Mouse (Mus musculus) stomach, postnatal 0 days (tissue): ENCODE measurements around the gene Pou3f3. TPM values are rescaled to one million over a fixed set of nuclear protein-coding genes. Genes with fewer than 3 reads are reported as not detected.

Source experiments
- ATAC-seq: fragments of 200-750 bp; cut with Nextera tagmentation; 2 replicates; pipeline ENCODE4 v1.8.0; 2017; ENCODE audit not compliant: low FRiP score, low TSS enrichment
- DNase-seq: peaks from one replicate; pipeline ENCODE4 v3.0.0-alpha.2; 2016; ENCODE audit warnings: low spot score
- H3K27ac ChIP-seq: fragments of 300-500 bp; sonication (generic); replicated peaks from 2 replicates; pipeline ENCODE4 v1.5.1; 2014; ENCODE audit warnings: mild to moderate bottlenecking, control low read depth
- H3K27me3 ChIP-seq: fragments of 300-500 bp; sonication (generic); 2 replicates; pipeline ENCODE4 v1.6.1; 2014; ENCODE audit warnings: low read length; ENCODE audit not compliant: control insufficient read depth, insufficient read depth
- H3K36me3 ChIP-seq: fragments of 300-500 bp; sonication (generic); 2 replicates; pipeline ENCODE4 v1.6.1; 2014; ENCODE audit warnings: low read length, mixed read lengths; ENCODE audit not compliant: control insufficient read depth, insufficient read depth
- H3K4me1 ChIP-seq: fragments of 300-500 bp; sonication (generic); replicated peaks from 2 replicates; pipeline ENCODE4 v1.6.1; 2014; ENCODE audit warnings: antibody characterized with exemption; ENCODE audit not compliant: control insufficient read depth, insufficient read depth
- H3K4me2 ChIP-seq: fragments of 300-500 bp; sonication (generic); replicated peaks from 2 replicates; pipeline ENCODE4 v1.6.1; 2014; ENCODE audit warnings: low read depth, mild to moderate bottlenecking, control low read depth, moderate library complexity
- H3K4me3 ChIP-seq: fragments of 300-500 bp; sonication (generic); 2 replicates; pipeline ENCODE4 v1.5.1; 2014; ENCODE audit warnings: low read depth, low read length, control low read depth
- H3K9ac ChIP-seq: fragments of 300-500 bp; sonication (generic); 2 replicates; pipeline ENCODE4 v1.6.1; 2014; ENCODE audit warnings: mild to moderate bottlenecking, low read length, control low read depth, mixed read lengths
- H3K9me3 ChIP-seq: fragments of 300-500 bp; sonication (generic); 2 replicates; pipeline ENCODE4 v1.6.1; 2016; ENCODE audit warnings: low read length; ENCODE audit not compliant: control insufficient read depth
- CTCF ChIP-seq: IDR thresholded peaks from 2 replicates; pipeline ENCODE4 v1.5.1; 2016; ENCODE audit warnings: antibody characterized with exemption, low read depth, mild to moderate bottlenecking, moderate library complexity
- EP300 ChIP-seq: optimal IDR thresholded peaks from 2 replicates; pipeline ENCODE3; 2016; ENCODE audit warnings: antibody characterized with exemption
- WGBS: fragments of 180-500 bp; shearing (Covaris S2); extraction: QIAGEN DNeasy Blood & Tissue Kit; methylation state at CpG from one replicate; pipeline ENCODE4 v1.1.7; 2014; 5-methylcytosine and 5-hydroxymethylcytosine counted together
- polyA plus RNA-seq: library from polyadenylated mRNA; unstranded; fragments of >200 nt; fragmentation: Nextera tagmentation; extraction: Ambion mirVana; gene quantifications from 2 replicates; pipeline ENCODE4 v1.2.1, GENCODE M21; 2015

The Pou3f3 gene
- polyA plus RNA-seq, 1 experiment from 2014 or later: not detected

DNA sequence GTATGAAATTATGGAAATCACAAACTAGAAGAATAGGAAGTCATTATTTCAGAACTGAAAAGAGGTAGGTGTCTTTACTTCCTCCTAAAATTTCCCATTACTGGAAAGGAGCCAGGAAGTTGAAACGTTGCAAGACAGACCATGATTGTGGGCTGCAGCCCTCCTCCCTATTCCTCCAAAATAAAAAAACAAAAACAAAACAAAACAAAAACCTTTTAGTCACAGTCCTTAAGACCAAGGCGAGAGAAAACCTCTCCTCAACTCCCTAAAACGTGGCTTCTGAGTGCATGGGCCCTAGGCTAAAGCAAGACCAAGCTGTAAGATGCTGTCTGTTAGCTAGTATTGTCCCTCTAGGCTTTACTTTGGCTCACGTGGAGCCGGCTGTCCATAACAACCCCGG, 11.7 kb upstream of the Pou3f3 start:
- Histone ChIP-seq H3K27ac (no peak overlapping the region), H3K4me1 (no peaks in the 10 kb centered on the region), H3K27me3 (peaks cover 26% of the 10 kb centered on the region), H3K4me2 (no peak overlapping the region), H3K9me3 (no peaks in the 10 kb centered on the region), H3K4me3 (no peak overlapping the region), H3K36me3 (no peaks in the 10 kb centered on the region), H3K9ac (no peak overlapping the region)
- TF ChIP-seq EP300 (no peak), CTCF (no peak)
- 8% methylated on average over 6 of the region's 6 CpGs for WGBS
- no peak for DNase-seq
- ATAC-seq: no peak

DNA sequence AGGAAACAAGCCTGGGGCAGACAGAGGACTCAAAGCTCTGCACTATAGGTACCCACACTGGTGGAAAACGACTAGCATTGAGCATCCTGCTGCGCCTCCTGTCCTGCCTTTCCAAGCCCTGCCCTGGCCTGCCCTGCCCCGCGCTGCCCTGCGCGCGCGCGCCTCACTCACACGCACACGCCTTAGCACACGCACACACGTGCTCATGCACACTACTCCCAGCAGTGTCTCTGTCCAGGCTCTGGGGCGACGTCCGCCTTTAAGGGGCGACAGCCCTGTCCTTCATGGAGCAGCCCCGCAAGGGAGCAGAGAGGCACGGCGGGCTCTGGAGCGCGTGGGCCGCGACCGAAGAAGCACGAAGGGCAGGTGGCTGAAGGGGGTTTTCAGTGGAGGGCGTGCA, 11.2 kb upstream of the Pou3f3 start:
- Histone ChIP-seq H3K27ac (no peak overlapping the region), H3K36me3 (no peaks in the 10 kb centered on the region), H3K4me1 (no peaks in the 10 kb centered on the region), H3K4me3 (no peak overlapping the region), H3K9me3 (no peaks in the 10 kb centered on the region), H3K4me2 (peak overlapping the region; percentile 18; the same call in 1 of the 2 replicates), H3K27me3 (peaks cover 26% of the 10 kb centered on the region), H3K9ac (no peak overlapping the region)
- DNase-seq (no peak), ATAC-seq (0 out of 2 replicates have a peak, but pooled peaks have one; percentile 38)
- no peak for TF ChIP-seq CTCF
- TF ChIP-seq EP300: no peak
- WGBS: 2% methylated on average over 27 of the region's 27 CpGs

DNA sequence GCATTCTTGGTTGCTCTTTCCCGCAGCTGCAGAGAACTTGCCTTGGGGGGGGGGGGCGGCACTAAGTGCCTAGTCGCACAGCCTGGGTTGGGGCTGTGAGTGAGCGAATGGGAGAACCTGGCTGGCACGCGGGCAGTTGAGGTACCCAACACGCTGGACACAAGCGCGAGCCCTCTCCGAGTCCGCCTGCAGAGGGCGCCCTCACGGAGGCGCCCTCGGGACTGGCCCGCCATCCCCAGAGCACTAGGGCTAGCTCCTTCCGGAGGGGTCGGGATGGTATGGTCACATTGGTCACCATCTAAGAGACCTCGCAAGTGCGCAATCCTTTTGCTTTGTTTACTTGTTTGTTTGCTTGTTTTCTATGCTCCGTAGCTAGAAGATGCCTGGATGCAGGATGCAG, 10.8 kb upstream of the Pou3f3 start:
- H3K4me1 ChIP-seq: no peaks in the 10 kb centered on the region
- no peaks in the 10 kb centered on the region for H3K36me3 ChIP-seq
- ATAC-seq (no peak), DNase-seq (no peak)
- no peak overlapping the region for H3K4me3 ChIP-seq
- 3% methylated on average over 20 of the region's 21 CpGs for WGBS
- no peak overlapping the region for H3K27ac ChIP-seq
- H3K9ac ChIP-seq: no peak overlapping the region
- peaks cover 26% of the 10 kb centered on the region for H3K27me3 ChIP-seq
- H3K4me2 ChIP-seq: peak overlapping the region; percentile 18; the same call in 1 of the 2 replicates
- TF ChIP-seq EP300 (no peak), CTCF (peak; percentile 29; the same call in 1 of the 2 replicates)
- no peaks in the 10 kb centered on the region for H3K9me3 ChIP-seq

DNA sequence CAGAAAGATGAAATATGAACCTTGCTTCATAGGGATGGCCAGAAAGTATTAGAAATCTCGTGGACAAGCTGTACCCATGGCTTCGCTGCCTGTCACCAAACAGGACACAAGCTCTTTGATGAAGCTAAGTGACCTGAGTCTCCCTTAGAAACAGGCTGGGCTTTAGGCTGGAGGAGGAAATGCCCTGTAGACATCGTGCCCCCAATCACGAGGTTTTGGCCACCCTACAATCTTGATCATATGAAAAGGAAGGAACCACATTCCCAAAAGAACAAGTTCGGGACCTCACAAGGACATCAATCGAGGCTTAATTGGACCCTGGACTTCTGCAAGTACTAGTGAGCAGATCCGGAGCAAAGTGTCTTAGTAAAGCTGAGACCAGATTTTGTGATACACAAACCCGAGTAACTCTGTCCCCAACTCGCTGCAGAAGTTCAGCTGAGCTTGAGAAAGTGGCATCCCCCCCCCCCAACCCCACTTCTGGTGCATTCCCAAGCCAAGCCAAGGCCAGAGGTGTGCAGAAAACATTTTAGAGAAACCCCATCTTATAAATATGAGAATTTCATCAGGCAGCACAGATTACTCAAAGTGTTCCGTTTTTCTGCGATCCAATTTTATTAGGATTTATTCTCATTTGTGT, 10.1 kb upstream of the Pou3f3 start:
- DNase-seq: no peak
- no peak for ATAC-seq
- H3K4me2 ChIP-seq: no peak overlapping the region
- H3K4me1 ChIP-seq: no peaks in the 10 kb centered on the region
- TF ChIP-seq EP300: no peak
- TF ChIP-seq CTCF: no peak
- no peak overlapping the region for H3K4me3 ChIP-seq
- no peaks in the 10 kb centered on the region for H3K36me3 ChIP-seq
- WGBS: 3% methylated on average over 11 of the region's 11 CpGs
- H3K9me3 ChIP-seq: no peaks in the 10 kb centered on the region
- H3K27ac ChIP-seq: no peak overlapping the region
- H3K27me3 ChIP-seq: peaks cover 26% of the 10 kb centered on the region
- no peak overlapping the region for H3K9ac ChIP-seq

DNA sequence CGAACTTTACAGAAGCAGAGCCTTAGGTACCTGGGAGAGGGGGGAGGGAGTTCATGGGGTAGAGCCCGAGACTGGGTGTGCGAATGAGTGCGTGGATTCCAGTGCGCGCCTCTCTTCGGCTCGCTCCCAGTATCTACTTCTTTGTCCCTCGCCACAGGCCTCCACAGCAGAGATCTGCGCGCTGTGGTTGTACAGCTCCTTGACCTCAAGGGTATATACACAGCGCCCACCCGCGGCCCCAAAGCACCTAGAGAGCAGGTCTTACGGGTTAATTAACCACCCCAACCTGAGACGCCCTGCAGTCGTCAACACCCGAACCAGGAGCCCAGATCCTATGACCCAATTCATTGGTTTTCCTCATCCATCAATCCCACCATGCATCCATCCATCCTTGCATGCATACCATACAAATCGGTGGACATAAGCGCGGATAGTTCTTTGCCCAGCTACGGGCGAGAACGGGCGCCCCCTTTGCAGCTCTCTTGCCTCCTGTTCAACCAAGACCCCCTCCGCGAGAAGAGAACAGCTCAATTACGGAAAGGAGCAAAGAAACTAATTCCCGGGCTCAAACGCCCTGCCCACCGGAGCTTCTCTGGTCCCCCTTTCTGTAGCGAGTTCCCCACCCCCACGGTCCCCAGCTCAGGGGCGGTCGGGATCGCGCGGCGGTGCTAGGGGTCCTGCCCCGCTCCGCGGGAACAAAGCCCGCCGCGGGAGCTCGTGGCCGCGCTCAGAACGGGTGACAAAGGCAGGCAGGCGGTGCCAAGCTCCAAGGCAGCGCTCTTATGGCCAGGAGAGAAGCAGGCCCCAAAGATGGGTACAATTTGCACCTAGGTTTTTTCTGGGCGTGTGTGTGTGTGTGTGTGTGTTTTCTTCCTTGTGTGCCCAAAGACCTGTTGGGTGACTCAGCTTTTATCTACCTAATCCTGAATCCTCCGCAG, 9.1 kb upstream of the Pou3f3 start:
- Histone ChIP-seq H3K4me2 (peak overlapping the region; percentile 23; the same call in 1 of the 2 replicates), H3K9me3 (no peaks in the 10 kb centered on the region), H3K4me3 (0 out of 2 replicates have a peak overlapping the region, but pooled peaks have one; percentile 4), H3K27ac (no peak overlapping the region), H3K27me3 (peaks cover 26% of the 10 kb centered on the region), H3K4me1 (no peaks in the 10 kb centered on the region), H3K9ac (no peak overlapping the region), H3K36me3 (no peaks in the 10 kb centered on the region)
- WGBS: 2% methylated on average over 52 of the region's 53 CpGs
- TF ChIP-seq CTCF: no peak
- no peak for TF ChIP-seq EP300
- no peak for ATAC-seq
- no peak for DNase-seq
